Mouse (Mus musculus): ENCODE data around the gene Sdhc.
"Not testable (repeated sequence)": the region's sequence is repeated elsewhere in the genome, so short reads cannot be mapped to it uniquely, and the experiment has no call there.

GRCm38 (mm10) chr1:171077192-171077591, 73.2 kb downstream of the Sdhc start:
- TF ChIP-seq EP300, POLR2A (IDR thresholded peaks at IDR 0.05; ENCODE audit: insufficient read depth, low read depth, low read length): not testable (repeated sequence)

Measured in heart, adult 2 months (tissue).